Mouse (Mus musculus): ENCODE data around the gene Cep131. TPM values are rescaled to one million over a fixed set of nuclear protein-coding genes. Genes with fewer than 3 reads are reported as not detected.

The Cep131 gene
- polyA plus RNA-seq, 1 experiment from 2014 or later, result 27.3 TPM

- Histone ChIP-seq H3K9ac (no peak overlapping the region), H3K4me2 (no peak overlapping the region), H3K4me3 (ENCODE audit: low read depth, low read length) (no peak overlapping the region), H3K36me3 (ENCODE audit: insufficient read depth) (peaks cover 45% of the 10 kb centered on the region), H3K27me3 (ENCODE audit: insufficient read depth, low read length) (no peaks in the 10 kb centered on the region), H3K9me3 (ENCODE audit: low read depth, low read length) (no peaks in the 10 kb centered on the region), H3K4me1 (ENCODE audit: insufficient read depth) (no peaks in the 10 kb centered on the region), H3K27ac (ENCODE audit: low read depth) (no peak overlapping the region)
- ATAC-seq (ENCODE audit: insufficient read depth) (no peak), DNase-seq (peak; percentile 80)
- peak; percentile 77 for TF ChIP-seq CTCF (IDR thresholded peaks at IDR 0.05; ENCODE audit: low read depth)
- 76% methylated on average over 17 of the region's 17 CpGs for WGBS
Observed at GRCm38 (mm10) chr11:120120642-120121420, 34.2 kb upstream of the Cep131 start.

DNA sequence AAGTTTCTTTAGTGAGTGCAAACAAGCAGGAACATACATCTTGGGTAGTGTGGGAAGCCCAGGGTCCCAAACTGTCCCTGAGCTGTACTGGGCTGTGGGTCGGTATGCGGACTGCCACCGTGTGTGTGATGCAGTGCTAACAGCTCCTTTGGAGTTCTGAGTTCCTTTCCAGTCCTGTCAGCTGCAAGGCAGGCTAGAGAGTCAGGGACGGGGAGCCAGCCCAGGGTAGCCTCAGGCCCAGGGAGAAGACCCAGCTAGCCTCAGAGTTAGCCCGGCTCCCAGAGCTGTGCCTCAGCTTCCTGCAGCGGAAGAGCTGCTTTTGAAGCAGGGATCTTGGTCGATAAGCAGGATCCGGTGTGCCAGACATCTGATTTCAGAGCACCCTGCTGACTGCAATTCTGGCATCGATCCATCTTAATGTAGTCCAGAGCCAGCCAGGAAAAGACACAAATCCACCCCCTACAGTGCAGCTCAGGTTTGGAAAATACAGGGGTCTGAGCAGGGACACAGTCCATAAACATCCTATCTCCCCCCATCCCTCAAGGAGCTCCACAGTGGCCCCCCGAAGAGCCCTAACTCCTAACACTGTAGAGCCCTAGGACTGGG lies 33.4 kb upstream of the Cep131 start:
- H3K9me3 ChIP-seq (ENCODE audit: low read depth, low read length), result no peaks in the 10 kb centered on the region
- no peaks in the 10 kb centered on the region for H3K27me3 ChIP-seq (ENCODE audit: insufficient read depth, low read length)
- H3K4me2 ChIP-seq, result no peak overlapping the region
- H3K4me1 ChIP-seq (ENCODE audit: insufficient read depth), result no peaks in the 10 kb centered on the region
- no peak overlapping the region for H3K4me3 ChIP-seq (ENCODE audit: low read depth, low read length)
- H3K27ac ChIP-seq (ENCODE audit: low read depth), result no peak overlapping the region
- ATAC-seq (ENCODE audit: insufficient read depth) (no peak), DNase-seq (no peak)
- WGBS, result 79% methylated on average over 10 of the region's 10 CpGs
- no peak overlapping the region; the same call in 1 of the 2 replicates for H3K9ac ChIP-seq
- no peak for TF ChIP-seq CTCF (IDR thresholded peaks at IDR 0.05; ENCODE audit: low read depth)
- peaks cover 48% of the 10 kb centered on the region for H3K36me3 ChIP-seq (ENCODE audit: insufficient read depth)

DNA sequence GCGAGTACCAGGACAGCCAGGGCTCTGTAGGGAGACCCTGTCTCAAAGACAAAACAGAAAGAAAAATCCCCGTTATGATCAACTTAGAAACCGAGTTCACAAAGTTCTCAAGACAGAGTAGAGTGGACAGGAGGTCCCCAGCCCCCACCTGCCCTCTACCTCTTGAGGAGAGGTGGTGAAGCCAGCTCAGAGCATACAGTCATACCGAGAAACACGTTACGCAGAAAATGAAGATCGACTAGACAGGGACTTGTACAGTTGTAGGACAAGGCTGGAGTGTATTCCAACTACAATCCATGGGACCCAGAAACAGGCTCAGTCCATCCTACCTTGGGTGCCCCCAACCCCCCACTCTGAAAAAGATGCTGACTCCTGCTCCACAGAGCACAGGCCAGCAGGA lies 32.5 kb upstream of the Cep131 start:
- ATAC-seq (ENCODE audit: insufficient read depth) (no peak), DNase-seq (no peak)
- Histone ChIP-seq H3K36me3 (ENCODE audit: insufficient read depth) (peaks cover 53% of the 10 kb centered on the region), H3K9me3 (ENCODE audit: low read depth, low read length) (no peaks in the 10 kb centered on the region), H3K9ac (no peak overlapping the region), H3K27me3 (ENCODE audit: insufficient read depth, low read length) (no peaks in the 10 kb centered on the region), H3K4me1 (ENCODE audit: insufficient read depth) (no peaks in the 10 kb centered on the region), H3K4me3 (ENCODE audit: low read depth, low read length) (no peak overlapping the region), H3K27ac (ENCODE audit: low read depth) (no peak overlapping the region), H3K4me2 (no peak overlapping the region)
- 92% methylated on average over 7 of the region's 7 CpGs for WGBS
- TF ChIP-seq CTCF (IDR thresholded peaks at IDR 0.05; ENCODE audit: low read depth), result no peak

GRCm38 (mm10) chr11:120117626-120118025 lies 31.0 kb upstream of the Cep131 start:
- no peak overlapping the region for H3K4me2 ChIP-seq
- 79% methylated on average over 2 of the region's 2 CpGs for WGBS
- no peaks in the 10 kb centered on the region for H3K4me1 ChIP-seq (ENCODE audit: insufficient read depth)
- no peak for ATAC-seq (ENCODE audit: insufficient read depth)
- TF ChIP-seq CTCF (IDR thresholded peaks at IDR 0.05; ENCODE audit: low read depth), result no peak
- no peak overlapping the region for H3K27ac ChIP-seq (ENCODE audit: low read depth)
- H3K4me3 ChIP-seq (ENCODE audit: low read depth, low read length), result no peak overlapping the region
- no peak overlapping the region for H3K9ac ChIP-seq
- no peaks in the 10 kb centered on the region for H3K9me3 ChIP-seq (ENCODE audit: low read depth, low read length)
- no peaks in the 10 kb centered on the region for H3K27me3 ChIP-seq (ENCODE audit: insufficient read depth, low read length)
- H3K36me3 ChIP-seq (ENCODE audit: insufficient read depth), result peaks cover 53% of the 10 kb centered on the region
- no peak for DNase-seq

- 91% methylated on average over 21 of the region's 21 CpGs for WGBS
- ATAC-seq (ENCODE audit: insufficient read depth) (no peak), DNase-seq (no peak)
- Histone ChIP-seq H3K9me3 (ENCODE audit: low read depth, low read length) (no peaks in the 10 kb centered on the region), H3K9ac (no peak overlapping the region), H3K27me3 (ENCODE audit: insufficient read depth, low read length) (no peaks in the 10 kb centered on the region), H3K36me3 (ENCODE audit: insufficient read depth) (peaks cover 43% of the 10 kb centered on the region), H3K4me1 (ENCODE audit: insufficient read depth) (no peaks in the 10 kb centered on the region), H3K4me2 (no peak overlapping the region), H3K27ac (ENCODE audit: low read depth) (no peak overlapping the region), H3K4me3 (ENCODE audit: low read depth, low read length) (no peak overlapping the region)
- no peak for TF ChIP-seq CTCF (IDR thresholded peaks at IDR 0.05; ENCODE audit: low read depth)
Observed at GRCm38 (mm10) chr11:120114488-120115215, 28.0 kb upstream of the Cep131 start.

DNA sequence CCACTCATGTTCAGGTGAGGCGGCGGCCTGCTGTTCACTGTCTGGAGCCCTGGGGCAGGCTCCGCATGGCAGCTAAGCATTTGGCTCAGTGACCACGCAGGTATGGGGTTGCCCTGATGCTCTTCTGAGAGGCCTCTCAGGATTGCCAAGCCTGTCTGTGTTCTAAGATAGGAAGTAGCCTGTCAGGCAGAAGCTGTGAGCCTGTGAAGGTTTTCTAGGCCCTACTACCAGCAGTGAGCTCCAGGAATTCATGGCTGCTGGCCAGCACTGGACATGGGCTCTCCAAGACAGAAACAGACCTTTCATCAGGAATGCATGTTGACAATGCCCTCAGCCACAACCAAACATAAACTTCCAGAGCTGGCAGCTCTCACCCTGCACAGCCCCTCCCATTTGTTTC lies 25.5 kb upstream of the Cep131 start:
- ATAC-seq (ENCODE audit: insufficient read depth) (no peak), DNase-seq (peak; percentile 35)
- H3K9me3 ChIP-seq (ENCODE audit: low read depth, low read length), result no peaks in the 10 kb centered on the region
- H3K9ac ChIP-seq, result no peak overlapping the region
- no peak overlapping the region for H3K4me2 ChIP-seq
- no peaks in the 10 kb centered on the region for H3K4me1 ChIP-seq (ENCODE audit: insufficient read depth)
- 84% methylated on average over 4 of the region's 4 CpGs for WGBS
- H3K27me3 ChIP-seq (ENCODE audit: insufficient read depth, low read length), result no peaks in the 10 kb centered on the region
- H3K27ac ChIP-seq (ENCODE audit: low read depth), result no peak overlapping the region; the same call in 1 of the 2 replicates
- H3K36me3 ChIP-seq (ENCODE audit: insufficient read depth), result peaks cover 45% of the 10 kb centered on the region
- TF ChIP-seq CTCF (IDR thresholded peaks at IDR 0.05; ENCODE audit: low read depth), result no peak
- no peak overlapping the region for H3K4me3 ChIP-seq (ENCODE audit: low read depth, low read length)

DNA sequence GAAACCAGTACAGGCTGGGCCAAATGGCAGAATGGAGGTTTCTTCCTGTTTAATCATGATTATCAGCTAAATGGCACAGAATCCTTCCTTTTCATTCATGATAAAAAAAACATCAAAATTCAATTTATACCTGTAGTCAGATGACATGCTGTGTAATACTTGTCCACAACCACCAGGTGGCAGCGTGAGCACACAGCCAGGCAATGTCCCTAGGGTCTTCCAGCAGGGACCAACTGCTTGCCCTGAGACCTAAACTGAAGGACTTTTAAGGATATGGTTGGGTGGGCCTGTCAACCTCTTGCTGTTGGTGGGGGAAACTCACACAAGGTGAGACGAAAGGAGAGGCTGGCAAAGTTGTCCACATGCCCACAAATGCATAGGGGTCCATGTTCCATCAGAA lies 24.4 kb upstream of the Cep131 start:
- TF ChIP-seq CTCF (IDR thresholded peaks at IDR 0.05; ENCODE audit: low read depth), result peak; percentile 99
- DNase-seq (peak; percentile 87), ATAC-seq (ENCODE audit: insufficient read depth) (no peak)
- Histone ChIP-seq H3K27me3 (ENCODE audit: insufficient read depth, low read length) (no peaks in the 10 kb centered on the region), H3K9me3 (ENCODE audit: low read depth, low read length) (no peaks in the 10 kb centered on the region), H3K9ac (no peak overlapping the region), H3K4me2 (no peak overlapping the region), H3K36me3 (ENCODE audit: insufficient read depth) (peaks cover 43% of the 10 kb centered on the region), H3K27ac (ENCODE audit: low read depth) (no peak overlapping the region), H3K4me1 (ENCODE audit: insufficient read depth) (no peaks in the 10 kb centered on the region), H3K4me3 (ENCODE audit: low read depth, low read length) (no peak overlapping the region)
- WGBS, result 8% methylated on average over 2 of the region's 2 CpGs
